Comparison of ENCODE assay signal across 8 mouse cellular contexts in the genomic region with DNA sequence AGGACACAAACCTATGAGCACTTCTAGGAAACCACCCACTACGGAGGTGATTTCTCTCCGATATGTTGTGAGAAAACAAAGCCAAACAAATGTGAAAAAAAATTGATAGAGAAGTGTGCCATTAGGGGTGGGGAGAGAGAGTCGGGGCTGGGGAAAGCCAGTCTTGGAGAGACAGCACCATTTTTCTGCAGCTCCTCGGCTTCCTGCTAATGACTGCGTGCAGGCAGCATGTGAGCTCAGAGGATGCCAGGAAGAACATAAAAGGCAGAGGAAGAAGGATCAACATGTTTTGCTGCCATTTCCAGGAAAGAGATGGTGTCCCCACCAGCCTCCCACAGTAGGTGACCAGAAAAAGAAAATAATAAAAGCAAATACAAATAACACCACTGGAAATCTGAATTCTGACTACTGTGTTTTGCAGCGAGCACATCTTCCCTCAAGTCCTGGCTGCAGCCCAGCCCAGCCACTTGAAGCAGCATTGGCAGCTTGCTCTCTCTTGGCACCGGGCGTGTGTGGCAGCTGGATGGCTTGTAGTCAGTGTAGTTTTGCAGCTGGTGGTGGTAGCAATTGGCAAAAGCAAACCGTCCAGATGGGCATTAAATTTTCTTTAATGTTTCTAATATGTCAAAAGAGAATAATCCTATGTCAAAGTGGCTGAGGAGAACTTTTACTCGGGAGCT.
DNase-seq lines count a peak whose midpoint lies in the region; ATAC-seq lines count a peak whose summit lies in the region.

No protein-coding gene starts in this region.

- 85% methylated on average over 10 of the region's 10 CpGs for WGBS in midbrain, embryonic 14.5 days
- 88% methylated on average over 10 of the region's 10 CpGs for WGBS in midbrain, embryonic 11.5 days
- 67% methylated on average over 10 of the region's 10 CpGs for WGBS in liver, embryonic 12.5 days (ENCODE audit: insufficient replicate concordance)

- H3K4me1 ChIP-seq in midbrain, embryonic 14.5 days (ENCODE audit: control insufficient read depth, insufficient read depth, low read length) = no peaks in the 10 kb centered on the region
- H3K4me1 ChIP-seq in midbrain, embryonic 11.5 days (ENCODE audit: control insufficient read depth, insufficient read depth, low read length) = no peaks in the 10 kb centered on the region
- H3K4me1 ChIP-seq in liver, embryonic 12.5 days = no peaks in the 10 kb centered on the region

- no peaks in the 10 kb centered on the region for H3K27me3 ChIP-seq in midbrain, embryonic 14.5 days (ENCODE audit: control insufficient read depth, insufficient read depth, low read length)
- H3K27me3 ChIP-seq in midbrain, embryonic 11.5 days (ENCODE audit: control insufficient read depth, insufficient read depth, low read length) = no peaks in the 10 kb centered on the region
- no peaks in the 10 kb centered on the region for H3K27me3 ChIP-seq in liver, embryonic 12.5 days (replicated peaks)

- ATAC-seq in midbrain, embryonic 14.5 days (ENCODE audit: low FRiP score, low TSS enrichment) = no peak
- no peak for ATAC-seq in midbrain, embryonic 11.5 days (ENCODE audit: low FRiP score)
- ATAC-seq in liver, embryonic 12.5 days = no peak

- H3K27ac ChIP-seq in midbrain, embryonic 14.5 days (replicated peaks; ENCODE audit: low read depth, low read length) = no peak overlapping the region
- no peak overlapping the region for H3K27ac ChIP-seq in midbrain, embryonic 11.5 days (ENCODE audit: low read depth, low read length)
- no peak overlapping the region for H3K27ac ChIP-seq in liver, embryonic 12.5 days

- H3K4me2 ChIP-seq in midbrain, embryonic 14.5 days (ENCODE audit: low read length) = no peak overlapping the region
- no peak overlapping the region for H3K4me2 ChIP-seq in midbrain, embryonic 11.5 days
- H3K4me2 ChIP-seq in liver, embryonic 12.5 days = no peak overlapping the region

- H3K9ac ChIP-seq in midbrain, embryonic 14.5 days (replicated peaks; ENCODE audit: low read length) = no peak overlapping the region
- H3K9ac ChIP-seq in midbrain, embryonic 11.5 days (ENCODE audit: low read length) = no peak overlapping the region
- no peak overlapping the region for H3K9ac ChIP-seq in liver, embryonic 12.5 days

- no peak overlapping the region for H3K4me3 ChIP-seq in midbrain, embryonic 14.5 days (replicated peaks; ENCODE audit: low read depth, low read length)
- no peak overlapping the region for H3K4me3 ChIP-seq in midbrain, embryonic 11.5 days (ENCODE audit: low read depth, low read length)
- H3K4me3 ChIP-seq in liver, embryonic 12.5 days = no peak overlapping the region

- H3K36me3 ChIP-seq in midbrain, embryonic 14.5 days (ENCODE audit: control insufficient read depth, insufficient read depth, low read length) = no peaks in the 10 kb centered on the region
- no peaks in the 10 kb centered on the region for H3K36me3 ChIP-seq in midbrain, embryonic 11.5 days (ENCODE audit: control insufficient read depth, insufficient read depth, low read length)
- no peaks in the 10 kb centered on the region for H3K36me3 ChIP-seq in liver, embryonic 12.5 days

- DNase-seq in adrenal gland, postnatal 10 days = peak; percentile 53
- DNase-seq in adrenal gland, adult 18-20 months (ENCODE audit: low spot score in 2 of 2) = no peak
- peak; percentile 61 for DNase-seq in midbrain, embryonic 14.5 days
- DNase-seq in midbrain, embryonic 11.5 days (ENCODE audit: low spot score, missing footprints) = no peak
- DNase-seq in layer of hippocampus, adult 11-12 months (ENCODE audit: low spot score) = peak; percentile 82
- peak; percentile 56 to 65 for DNase-seq in right cerebral cortex, adult 2 months (ENCODE audit: low spot score in 2 of 2)
- no peak for DNase-seq in spleen, postnatal 4 days (ENCODE audit: low spot score in 2 of 2)

- H3K9me3 ChIP-seq in midbrain, embryonic 14.5 days (ENCODE audit: control insufficient read depth, low read length) = no peaks in the 10 kb centered on the region
- H3K9me3 ChIP-seq in midbrain, embryonic 11.5 days (ENCODE audit: control insufficient read depth, low read length) = no peaks in the 10 kb centered on the region
- H3K9me3 ChIP-seq in liver, embryonic 12.5 days (replicated peaks) = no peaks in the 10 kb centered on the region

Comparison
In these comparisons a context has a peak if more than half of its experiments do, and no peak if none do; other contexts are left out.
1. DNase-seq: peak in adrenal gland, postnatal 10 days (single experiment), midbrain, embryonic 14.5 days (single experiment), layer of hippocampus, adult 11-12 months (single experiment) and right cerebral cortex, adult 2 months (2 of 2); none in adrenal gland, adult 18-20 months (0 of 2), midbrain, embryonic 11.5 days (single experiment) and spleen, postnatal 4 days (0 of 2).